ENCODE assay signal across 8 mouse cellular contexts in the genomic region with DNA sequence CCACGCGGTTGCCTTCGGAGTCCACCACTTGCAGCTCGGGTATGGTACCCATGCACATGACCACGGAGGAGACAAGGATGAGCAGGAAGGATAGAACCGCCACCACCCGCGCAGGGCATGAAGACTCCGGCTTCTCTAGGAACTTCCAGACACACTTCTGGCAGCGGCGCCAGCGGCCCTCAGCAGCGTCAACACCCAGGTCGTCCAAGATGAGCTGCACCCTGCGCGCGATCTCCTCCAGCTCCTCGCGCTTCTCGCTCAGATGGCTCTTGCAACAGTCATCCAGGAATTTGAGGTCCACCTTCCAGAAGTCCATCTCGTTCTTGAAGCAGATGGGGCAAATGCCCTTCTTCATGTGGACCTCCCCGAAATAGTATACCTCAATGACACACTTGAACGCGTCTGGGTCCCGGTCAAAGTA. TPM values are rescaled to one million over a fixed set of nuclear protein-coding genes. Genes with fewer than 3 reads are reported as not detected.
DNase-seq lines count a peak whose midpoint lies in the region; ATAC-seq and TF ChIP-seq lines count a peak whose summit lies in the region.

No protein-coding gene starts in this region.

- no peak for DNase-seq in kidney, postnatal 14 days
- DNase-seq in adrenal gland, postnatal 14 days, result peak; percentile 18
- no peak for DNase-seq in liver, embryonic 13.5 days
- DNase-seq in stomach, postnatal 0 days (ENCODE audit: low spot score), result peak; percentile 16
- no peak for DNase-seq in spleen, adult 18-20 months

- TF ChIP-seq EP300 in stomach, postnatal 0 days (optimal IDR thresholded peaks at IDR 0.05), result no peak

- WGBS in kidney, embryonic 16.5 days, result 14% methylated on average over 25 of the region's 25 CpGs
- 17% methylated on average over 25 of the region's 25 CpGs for WGBS in forebrain, embryonic 13.5 days
- 14% methylated on average over 25 of the region's 25 CpGs for WGBS in liver, embryonic 13.5 days (ENCODE audit: insufficient replicate concordance)
- WGBS in stomach, postnatal 0 days, result 10% methylated on average over 25 of the region's 25 CpGs

- H3K36me3 ChIP-seq in kidney, embryonic 16.5 days (ENCODE audit: insufficient read depth, low read length), result no peaks in the 10 kb centered on the region
- no peaks in the 10 kb centered on the region for H3K36me3 ChIP-seq in forebrain, embryonic 13.5 days (ENCODE audit: poor library complexity, severe bottlenecking)
- no peaks in the 10 kb centered on the region for H3K36me3 ChIP-seq in liver, embryonic 13.5 days
- H3K36me3 ChIP-seq in stomach, postnatal 0 days (ENCODE audit: control insufficient read depth, insufficient read depth, low read length), result no peaks in the 10 kb centered on the region

- peaks cover 34% of the 10 kb centered on the region for H3K27me3 ChIP-seq in kidney, embryonic 16.5 days (ENCODE audit: insufficient read depth, low read length)
- peaks cover 28% of the 10 kb centered on the region for H3K27me3 ChIP-seq in forebrain, embryonic 13.5 days
- peaks cover 35% of the 10 kb centered on the region for H3K27me3 ChIP-seq in liver, embryonic 13.5 days
- no peaks in the 10 kb centered on the region for H3K27me3 ChIP-seq in stomach, postnatal 0 days (ENCODE audit: control insufficient read depth, insufficient read depth, low read length)

- H3K27ac ChIP-seq in kidney, embryonic 16.5 days (ENCODE audit: low read length), result no peak overlapping the region
- no peak overlapping the region for H3K27ac ChIP-seq in forebrain, embryonic 13.5 days
- H3K27ac ChIP-seq in liver, embryonic 13.5 days, result no peak overlapping the region
- H3K27ac ChIP-seq in stomach, postnatal 0 days (replicated peaks), result no peak overlapping the region

- ATAC-seq in kidney, embryonic 16.5 days (ENCODE audit: low FRiP score, low TSS enrichment), result no peak
- peak; percentile 19; the same call in 1 of the 2 replicates for ATAC-seq in forebrain, embryonic 13.5 days
- no peak for ATAC-seq in liver, embryonic 13.5 days (ENCODE audit: low read depth)
- ATAC-seq in stomach, postnatal 0 days (ENCODE audit: low FRiP score, low TSS enrichment), result no peak
- ATAC-seq in erythroid progenitor cell, adult 5-6 weeks (replicated peaks; ENCODE audit: low FRiP score, poor library complexity, severe bottlenecking), result no peak

- no peaks in the 10 kb centered on the region for H3K9me3 ChIP-seq in kidney, embryonic 16.5 days (ENCODE audit: low read length)
- H3K9me3 ChIP-seq in forebrain, embryonic 13.5 days (replicated peaks), result no peaks in the 10 kb centered on the region
- no peaks in the 10 kb centered on the region for H3K9me3 ChIP-seq in liver, embryonic 13.5 days (replicated peaks)
- H3K9me3 ChIP-seq in stomach, postnatal 0 days (ENCODE audit: control insufficient read depth, low read length), result no peaks in the 10 kb centered on the region

- no peak for TF ChIP-seq CTCF in stomach, postnatal 0 days (IDR thresholded peaks at IDR 0.05; ENCODE audit: low read depth)

- peaks cover 6% of the 10 kb centered on the region; the same call in 1 of the 2 replicates for H3K4me1 ChIP-seq in kidney, embryonic 16.5 days (ENCODE audit: insufficient read depth, low read length)
- peaks cover 20% of the 10 kb centered on the region for H3K4me1 ChIP-seq in forebrain, embryonic 13.5 days
- H3K4me1 ChIP-seq in liver, embryonic 13.5 days (replicated peaks), result no peaks in the 10 kb centered on the region
- 0 out of 2 replicates have a peak, but pooled peaks cover 2% of the 10 kb centered on the region for H3K4me1 ChIP-seq in stomach, postnatal 0 days (replicated peaks; ENCODE audit: control insufficient read depth, insufficient read depth)

- H3K4me2 ChIP-seq in kidney, embryonic 16.5 days (replicated peaks; ENCODE audit: low read depth, low read length), result peak overlapping the region; percentile 94
- peak overlapping the region; percentile 99 for H3K4me2 ChIP-seq in forebrain, embryonic 13.5 days
- peak overlapping the region; percentile 45 for H3K4me2 ChIP-seq in liver, embryonic 13.5 days
- H3K4me2 ChIP-seq in stomach, postnatal 0 days (replicated peaks; ENCODE audit: low read depth), result peak overlapping the region; percentile 84

- H3K9ac ChIP-seq in kidney, embryonic 16.5 days (replicated peaks; ENCODE audit: low read length), result peak overlapping the region; percentile 62; the same call in 1 of the 2 replicates
- H3K9ac ChIP-seq in forebrain, embryonic 13.5 days, result peak overlapping the region; percentile 73
- no peak overlapping the region for H3K9ac ChIP-seq in liver, embryonic 13.5 days
- H3K9ac ChIP-seq in stomach, postnatal 0 days (ENCODE audit: low read length), result peak overlapping the region; percentile 18; the same call in 1 of the 2 replicates

- peak overlapping the region; percentile 57 for H3K4me3 ChIP-seq in kidney, embryonic 16.5 days (ENCODE audit: low read length)
- H3K4me3 ChIP-seq in forebrain, embryonic 13.5 days, result peak overlapping the region; percentile 58
- H3K4me3 ChIP-seq in liver, embryonic 13.5 days (replicated peaks), result 0 out of 2 replicates have a peak overlapping the region, but pooled peaks have one; percentile 31
- H3K4me3 ChIP-seq in stomach, postnatal 0 days (ENCODE audit: low read depth, low read length), result peak overlapping the region; percentile 45

RNA-seq across cellular contexts. Expression of a gene that starts 1.1 kb away (rescaled TPM):
- 0.76 and 0.81 TPM in 2 replicates for polyA plus RNA-seq in kidney, embryonic 16.5 days (2015; fragmentation: Nextera tagmentation; extraction: Ambion mirVana)
- 0.23 and 0.30 TPM in 2 replicates for total RNA-seq in adrenal gland, postnatal 14 days (2021)
- polyA plus RNA-seq in forebrain, embryonic 13.5 days (2015; fragmentation: Nextera tagmentation; extraction: Ambion mirVana), result 2.6 and 2.8 TPM in 2 replicates
- 0.35 and 0.36 TPM in 2 replicates for polyA plus RNA-seq in liver, embryonic 13.5 days (2015; fragmentation: Nextera tagmentation; extraction: Ambion mirVana)
- 0.59 and 0.70 TPM in 2 replicates for polyA plus RNA-seq in stomach, postnatal 0 days (2015; fragmentation: Nextera tagmentation; extraction: Ambion mirVana)
- not detected in 2 replicates for total RNA-seq in erythroid progenitor cell, adult 5-6 weeks (2015; ENCODE audit: low replicate concordance)
- not detected in 2 replicates for total RNA-seq in erythroid progenitor cell, adult 5-6 weeks (2017; ENCODE audit: low replicate concordance)

Comparison
In these comparisons a context has a peak if more than half of its experiments do, and no peak if none do; other contexts are left out.
1. H3K4me2 ChIP-seq: peak in every context shown above with its lines; median percentile 99 in forebrain, embryonic 13.5 days; 94 in kidney, embryonic 16.5 days; 84 in stomach, postnatal 0 days; 45 in liver, embryonic 13.5 days.
2. DNase-seq: peak in adrenal gland, postnatal 14 days (single experiment) and stomach, postnatal 0 days (single experiment); none in kidney, postnatal 14 days (single experiment), liver, embryonic 13.5 days (single experiment) and spleen, adult 18-20 months (0 of 2).
3. Peak in every context shown above with its lines, with median percentiles within 50 percentile points of each other: H3K4me3 ChIP-seq.